Mouse (Mus musculus): ENCODE data around the gene Adam8. TPM values are rescaled to one million over a fixed set of nuclear protein-coding genes. Genes with fewer than 3 reads are reported as not detected.

The Adam8 gene
- polyA plus RNA-seq, 1 experiment from 2014 or later = 1.6 TPM

DNA sequence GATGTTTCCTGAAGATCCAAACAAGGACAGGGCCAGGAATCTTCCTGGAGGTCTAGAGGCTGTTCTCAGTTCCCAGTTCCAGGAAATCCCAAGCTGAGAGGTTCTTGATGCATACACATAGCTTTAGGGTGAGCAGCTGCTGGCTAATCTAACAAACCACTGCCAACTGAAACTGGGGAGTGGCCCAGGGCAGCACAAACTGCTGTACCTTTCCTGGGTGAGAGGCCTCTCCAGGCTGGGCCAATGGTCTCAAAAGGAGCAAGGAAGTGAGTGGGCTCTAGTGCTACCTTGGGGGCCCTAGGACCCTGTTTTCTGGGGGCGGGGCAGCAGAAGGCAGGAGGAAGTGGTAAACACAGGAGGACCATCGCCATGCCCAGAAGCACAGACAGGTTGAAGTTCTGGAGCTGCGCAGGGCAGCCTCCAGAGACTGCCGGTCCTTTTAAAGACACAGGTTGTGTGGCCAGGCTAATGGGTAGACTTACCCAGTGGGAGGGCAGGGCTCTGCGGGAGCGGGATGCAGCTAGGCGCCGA, 1.4 kb downstream of the Adam8 start:
- Histone ChIP-seq H3K4me1 (replicated peaks; ENCODE audit: control insufficient read depth, insufficient read depth, low read length) (no peaks in the 10 kb centered on the region), H3K27me3 (replicated peaks; ENCODE audit: control insufficient read depth, insufficient read depth, low read length) (no peaks in the 10 kb centered on the region), H3K9ac (ENCODE audit: low read length) (no peak overlapping the region), H3K9me3 (ENCODE audit: control insufficient read depth, low read length) (no peaks in the 10 kb centered on the region), H3K36me3 (ENCODE audit: control insufficient read depth, insufficient read depth, low read length) (peaks cover 9% of the 10 kb centered on the region), H3K27ac (ENCODE audit: low read depth) (no peak overlapping the region), H3K4me2 (ENCODE audit: low read length) (no peak overlapping the region), H3K4me3 (ENCODE audit: low read depth, low read length) (no peak overlapping the region)
- DNase-seq (ENCODE audit: low spot score) (no peak), ATAC-seq (replicated peaks; ENCODE audit: low FRiP score, low TSS enrichment, low read depth) (no peak)
- 69% methylated on average over 8 of the region's 8 CpGs for WGBS

DNA sequence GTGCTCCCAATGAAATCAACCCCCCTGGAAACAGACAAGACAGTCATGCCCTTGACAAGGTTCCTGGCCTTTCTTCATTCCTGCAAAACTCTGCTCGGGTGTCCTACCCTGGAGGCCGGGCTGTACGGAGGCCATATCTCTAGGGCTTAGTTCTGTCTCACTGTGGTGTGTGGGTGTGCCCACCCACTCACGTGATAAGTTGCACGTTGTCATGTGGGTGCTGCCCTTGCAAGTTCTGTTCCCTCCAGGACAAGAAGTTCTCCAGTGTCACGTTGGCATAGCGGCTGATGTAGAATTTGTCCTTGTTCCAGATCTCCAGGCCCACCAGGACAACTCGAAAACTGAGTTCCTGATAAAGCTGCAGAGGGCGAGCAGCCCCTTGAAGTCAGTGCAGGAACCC, 4.1 kb downstream of the Adam8 start:
- no peak overlapping the region for H3K27ac ChIP-seq (ENCODE audit: low read depth)
- no peak overlapping the region for H3K4me3 ChIP-seq (ENCODE audit: low read depth, low read length)
- H3K36me3 ChIP-seq (ENCODE audit: control insufficient read depth, insufficient read depth, low read length) = no peaks in the 10 kb centered on the region
- no peak overlapping the region for H3K9ac ChIP-seq (ENCODE audit: low read length)
- ATAC-seq (replicated peaks; ENCODE audit: low FRiP score, low TSS enrichment, low read depth) (no peak), DNase-seq (ENCODE audit: low spot score) (no peak)
- no peak overlapping the region for H3K4me2 ChIP-seq (ENCODE audit: low read length)
- 89% methylated on average over 9 of the region's 9 CpGs for WGBS
- H3K27me3 ChIP-seq (replicated peaks; ENCODE audit: control insufficient read depth, insufficient read depth, low read length) = no peaks in the 10 kb centered on the region
- no peaks in the 10 kb centered on the region for H3K9me3 ChIP-seq (ENCODE audit: control insufficient read depth, low read length)
- H3K4me1 ChIP-seq (replicated peaks; ENCODE audit: control insufficient read depth, insufficient read depth, low read length) = no peaks in the 10 kb centered on the region

DNA sequence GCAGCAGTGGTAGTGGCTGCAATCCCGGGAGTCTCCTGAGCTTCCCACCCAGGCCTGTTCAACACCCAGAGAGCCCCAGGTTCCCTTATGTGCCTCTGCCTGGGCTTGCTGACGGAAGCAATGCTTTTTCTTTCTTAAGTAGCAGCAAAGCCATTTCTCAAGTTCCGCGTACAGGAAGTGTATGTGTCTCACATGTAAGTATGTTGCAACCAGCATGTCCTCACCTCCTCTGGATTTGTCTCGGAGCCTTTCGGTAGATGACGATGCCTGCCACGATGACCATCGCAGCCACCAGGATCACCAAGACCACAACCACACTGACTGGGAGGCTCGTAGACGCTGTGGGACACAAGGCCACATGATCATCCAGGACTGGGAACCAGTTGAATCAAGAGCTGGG, 7.9 kb downstream of the Adam8 start:
- DNase-seq (ENCODE audit: low spot score) (no peak), ATAC-seq (replicated peaks; ENCODE audit: low FRiP score, low TSS enrichment, low read depth) (no peak)
- Histone ChIP-seq H3K9me3 (ENCODE audit: control insufficient read depth, low read length) (no peaks in the 10 kb centered on the region), H3K4me1 (replicated peaks; ENCODE audit: control insufficient read depth, insufficient read depth, low read length) (no peaks in the 10 kb centered on the region), H3K4me3 (ENCODE audit: low read depth, low read length) (no peak overlapping the region), H3K9ac (ENCODE audit: low read length) (no peak overlapping the region), H3K27ac (ENCODE audit: low read depth) (no peak overlapping the region), H3K27me3 (replicated peaks; ENCODE audit: control insufficient read depth, insufficient read depth, low read length) (no peaks in the 10 kb centered on the region), H3K4me2 (ENCODE audit: low read length) (no peak overlapping the region), H3K36me3 (ENCODE audit: control insufficient read depth, insufficient read depth, low read length) (no peaks in the 10 kb centered on the region)
- WGBS = 90% methylated on average over 11 of the region's 11 CpGs

GRCm38 (mm10) chr7:139982058-139982457, 10.3 kb downstream of the Adam8 start:
- Histone ChIP-seq H3K9me3 (ENCODE audit: control insufficient read depth, low read length) (no peaks in the 10 kb centered on the region), H3K9ac (ENCODE audit: low read length) (no peak overlapping the region), H3K4me1 (replicated peaks; ENCODE audit: control insufficient read depth, insufficient read depth, low read length) (no peaks in the 10 kb centered on the region; the same call in 1 of the 2 replicates), H3K4me3 (ENCODE audit: low read depth, low read length) (no peak overlapping the region), H3K27me3 (replicated peaks; ENCODE audit: control insufficient read depth, insufficient read depth, low read length) (no peaks in the 10 kb centered on the region), H3K4me2 (ENCODE audit: low read length) (no peak overlapping the region), H3K36me3 (ENCODE audit: control insufficient read depth, insufficient read depth, low read length) (no peaks in the 10 kb centered on the region), H3K27ac (ENCODE audit: low read depth) (no peak overlapping the region)
- DNase-seq (ENCODE audit: low spot score) (no peak), ATAC-seq (replicated peaks; ENCODE audit: low FRiP score, low TSS enrichment, low read depth) (no peak)
- WGBS = 81% methylated on average over 11 of the region's 11 CpGs

DNA sequence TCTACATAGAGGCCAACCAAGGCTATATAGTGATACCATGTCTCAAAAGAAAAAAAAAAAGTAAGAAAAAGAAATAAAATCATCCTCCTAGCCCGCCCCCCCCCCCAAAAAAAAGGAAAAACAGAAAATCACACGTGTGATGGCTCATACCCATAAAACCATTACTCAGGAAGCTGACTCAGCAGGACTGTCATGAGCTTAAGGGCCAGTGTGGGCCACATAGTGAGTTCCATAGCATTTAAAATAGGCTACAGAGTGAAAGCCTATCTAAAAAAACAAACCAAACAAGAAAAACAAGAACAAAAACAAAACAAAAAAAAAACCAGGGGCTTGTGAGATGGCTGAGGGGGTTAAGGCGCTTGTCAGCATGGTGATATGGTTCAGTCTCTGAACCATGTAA, 11.6 kb downstream of the Adam8 start:
- H3K9me3 ChIP-seq (ENCODE audit: control insufficient read depth, low read length) = no peaks in the 10 kb centered on the region
- H3K9ac ChIP-seq (ENCODE audit: low read length) = no peak overlapping the region
- H3K27ac ChIP-seq (ENCODE audit: low read depth) = no peak overlapping the region
- H3K27me3 ChIP-seq (replicated peaks; ENCODE audit: control insufficient read depth, insufficient read depth, low read length) = no peaks in the 10 kb centered on the region
- no peak for ATAC-seq (replicated peaks; ENCODE audit: low FRiP score, low TSS enrichment, low read depth)
- H3K4me2 ChIP-seq (ENCODE audit: low read length) = no peak overlapping the region
- no peak for DNase-seq (ENCODE audit: low spot score)
- no peaks in the 10 kb centered on the region; the same call in 1 of the 2 replicates for H3K4me1 ChIP-seq (replicated peaks; ENCODE audit: control insufficient read depth, insufficient read depth, low read length)
- no peak overlapping the region for H3K4me3 ChIP-seq (ENCODE audit: low read depth, low read length)
- H3K36me3 ChIP-seq (ENCODE audit: control insufficient read depth, insufficient read depth, low read length) = no peaks in the 10 kb centered on the region
- 55% methylated on average over 3 of the region's 3 CpGs for WGBS

- Histone ChIP-seq H3K4me3 (ENCODE audit: low read depth, low read length) (peak overlapping the region; percentile 59), H3K9me3 (ENCODE audit: control insufficient read depth, low read length) (no peaks in the 10 kb centered on the region), H3K27me3 (replicated peaks; ENCODE audit: control insufficient read depth, insufficient read depth, low read length) (no peaks in the 10 kb centered on the region), H3K27ac (ENCODE audit: low read depth) (no peak overlapping the region), H3K4me2 (ENCODE audit: low read length) (peak overlapping the region; percentile 93), H3K4me1 (replicated peaks; ENCODE audit: control insufficient read depth, insufficient read depth, low read length) (no peaks in the 10 kb centered on the region; the same call in 1 of the 2 replicates), H3K36me3 (ENCODE audit: control insufficient read depth, insufficient read depth, low read length) (no peaks in the 10 kb centered on the region), H3K9ac (ENCODE audit: low read length) (peak overlapping the region; percentile 34; the same call in 1 of the 2 replicates)
- 38% methylated on average over 13 of the region's 13 CpGs for WGBS
- DNase-seq (ENCODE audit: low spot score) (peak; percentile 54), ATAC-seq (replicated peaks; ENCODE audit: low FRiP score, low TSS enrichment, low read depth) (peak; percentile 42; the same call in 1 of the 2 replicates)
These were observed 13.2 kb downstream of the Adam8 start for GRCm38 (mm10) chr7:139979011-139979719.

DNA sequence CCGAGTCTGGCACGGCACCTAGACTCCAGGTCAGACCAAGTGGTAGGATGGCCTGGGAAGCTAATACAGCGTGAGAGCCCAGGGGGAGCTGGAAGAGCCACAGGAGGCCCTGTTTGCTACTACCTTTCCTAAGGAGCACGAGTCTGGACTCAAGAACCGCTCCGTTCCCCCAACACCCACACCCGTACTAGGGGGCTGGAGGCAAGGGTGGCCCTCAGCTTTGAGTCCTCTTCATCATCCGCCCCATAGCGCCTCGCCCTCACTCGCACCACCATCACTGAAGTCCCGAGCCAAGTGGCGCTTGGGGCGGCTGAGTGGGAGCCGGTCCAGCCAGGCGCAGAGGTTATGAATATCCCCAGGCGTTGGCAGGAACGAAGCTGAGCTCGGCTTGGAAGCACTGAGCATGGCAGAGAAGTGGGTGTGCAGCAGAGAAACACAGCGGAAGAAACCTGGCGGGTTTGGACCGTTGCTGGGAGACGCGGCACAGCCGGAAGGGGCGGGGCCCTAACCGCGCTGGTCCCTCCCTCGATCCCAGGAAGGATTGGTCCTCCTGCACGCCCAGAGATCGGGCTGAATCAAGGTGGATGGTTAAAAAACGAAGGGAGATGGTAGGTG, 14.0 kb downstream of the Adam8 start, which contains the start of gene 6430531B16Rik:
TSS of gene 6430531B16Rik (minus strand) at position 478 of the 615 bp plus-strand sequence.
- DNase-seq (ENCODE audit: low spot score) (peak; percentile 84), ATAC-seq (replicated peaks; ENCODE audit: low FRiP score, low TSS enrichment, low read depth) (peak; percentile 91)
- peak within 1 kb of the TSS; percentile 93 for H3K4me2 ChIP-seq (ENCODE audit: low read length)
- no peak within 1 kb of the TSS for H3K27ac ChIP-seq (ENCODE audit: low read depth)
- no peaks in the 10 kb centered on the region for H3K36me3 ChIP-seq (ENCODE audit: control insufficient read depth, insufficient read depth, low read length)
- WGBS = 4% methylated on average over 32 of the region's 32 CpGs
- H3K27me3 ChIP-seq (replicated peaks; ENCODE audit: control insufficient read depth, insufficient read depth, low read length) = no peaks in the 10 kb centered on the region
- peak within 1 kb of the TSS; percentile 48 for H3K9ac ChIP-seq (ENCODE audit: low read length)
- H3K9me3 ChIP-seq (ENCODE audit: control insufficient read depth, low read length) = no peaks in the 10 kb centered on the region
- no peaks in the 10 kb centered on the region; the same call in 1 of the 2 replicates for H3K4me1 ChIP-seq (replicated peaks; ENCODE audit: control insufficient read depth, insufficient read depth, low read length)
- H3K4me3 ChIP-seq (ENCODE audit: low read depth, low read length) = peak within 1 kb of the TSS; percentile 59

GRCm38 (mm10) chr7:139975471-139975870, 16.9 kb downstream of the Adam8 start:
- Histone ChIP-seq H3K9ac (ENCODE audit: low read length) (no peak overlapping the region), H3K27ac (ENCODE audit: low read depth) (no peak overlapping the region), H3K4me3 (ENCODE audit: low read depth, low read length) (no peak overlapping the region), H3K4me1 (replicated peaks; ENCODE audit: control insufficient read depth, insufficient read depth, low read length) (no peaks in the 10 kb centered on the region; the same call in 1 of the 2 replicates), H3K9me3 (ENCODE audit: control insufficient read depth, low read length) (no peaks in the 10 kb centered on the region), H3K36me3 (ENCODE audit: control insufficient read depth, insufficient read depth, low read length) (no peaks in the 10 kb centered on the region), H3K27me3 (replicated peaks; ENCODE audit: control insufficient read depth, insufficient read depth, low read length) (no peaks in the 10 kb centered on the region), H3K4me2 (ENCODE audit: low read length) (no peak overlapping the region)
- WGBS = 38% methylated on average over 5 of the region's 5 CpGs
- ATAC-seq (replicated peaks; ENCODE audit: low FRiP score, low TSS enrichment, low read depth) = no peak
- DNase-seq (ENCODE audit: low spot score) = no peak

Data from intestine, embryonic 14.5 days (tissue).